Mouse (Mus musculus): ENCODE results near the gene Nhsl2.

Nhsl2 gene

DNA sequence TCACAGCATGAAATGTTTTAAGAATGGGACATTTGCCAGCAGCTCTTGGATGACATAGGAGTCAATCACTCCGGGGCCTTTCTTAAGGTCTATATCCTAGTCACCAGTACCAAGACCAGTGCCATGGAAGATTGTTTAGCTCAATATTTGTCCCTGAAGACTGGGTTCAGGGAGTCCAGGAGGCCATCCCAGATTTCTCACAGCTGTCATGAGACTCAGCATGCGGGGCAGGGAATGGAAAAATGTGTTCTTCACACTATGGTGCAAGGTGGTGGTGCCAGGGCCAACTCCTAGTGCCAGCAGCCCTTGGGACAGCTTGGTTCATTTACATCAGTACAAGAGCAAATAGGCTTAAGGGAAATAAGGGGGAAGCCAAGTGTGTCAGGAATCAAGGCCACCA is 131.4 kb downstream of the Nhsl2 start:
- DNase-seq (ENCODE audit: low spot score in 2 of 2) = no peak

DNA sequence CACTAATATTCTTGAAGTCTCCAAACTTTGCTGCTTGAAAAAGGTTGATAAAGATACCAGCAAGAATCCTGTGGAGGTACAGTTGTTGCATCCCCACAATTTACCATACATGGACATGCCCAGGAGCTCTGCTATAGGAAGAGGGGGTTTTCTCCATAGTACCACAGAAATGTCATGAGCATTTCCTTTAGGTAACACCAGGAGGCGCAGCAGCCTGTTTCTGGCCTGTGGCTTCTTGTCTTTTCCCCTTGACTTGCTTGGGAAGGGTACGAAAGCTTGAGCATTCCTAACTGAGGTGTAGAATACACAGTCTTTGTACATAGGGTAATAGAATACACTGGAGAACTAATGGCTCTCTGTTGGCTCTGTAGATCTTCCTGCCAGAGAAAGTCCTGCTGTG is 132.3 kb downstream of the Nhsl2 start:
- peak in 1 of 2 experiments; percentile 19 for DNase-seq (ENCODE audit: low spot score in 2 of 2)

DNA sequence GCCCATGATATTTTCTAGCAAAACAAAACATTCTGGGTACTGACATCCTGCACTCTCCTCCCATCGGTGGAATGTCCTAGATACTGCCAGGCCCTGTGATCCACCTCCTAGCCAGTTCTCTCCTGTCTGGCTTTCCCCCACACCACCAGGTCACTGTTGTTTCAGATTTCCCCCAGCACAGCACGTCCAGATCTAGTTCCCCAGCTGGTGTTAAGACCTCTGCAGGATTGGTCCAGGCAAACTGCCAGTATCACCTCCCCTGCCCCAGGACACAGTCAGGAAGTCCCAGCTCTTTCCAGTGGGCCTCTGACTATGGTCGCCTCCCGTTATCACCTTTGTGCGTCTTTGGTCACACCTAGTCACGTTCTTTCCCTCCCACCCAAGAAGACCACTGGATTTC is 134.5 kb downstream of the Nhsl2 start:
- no peak for DNase-seq (ENCODE audit: low spot score in 2 of 2)

DNA sequence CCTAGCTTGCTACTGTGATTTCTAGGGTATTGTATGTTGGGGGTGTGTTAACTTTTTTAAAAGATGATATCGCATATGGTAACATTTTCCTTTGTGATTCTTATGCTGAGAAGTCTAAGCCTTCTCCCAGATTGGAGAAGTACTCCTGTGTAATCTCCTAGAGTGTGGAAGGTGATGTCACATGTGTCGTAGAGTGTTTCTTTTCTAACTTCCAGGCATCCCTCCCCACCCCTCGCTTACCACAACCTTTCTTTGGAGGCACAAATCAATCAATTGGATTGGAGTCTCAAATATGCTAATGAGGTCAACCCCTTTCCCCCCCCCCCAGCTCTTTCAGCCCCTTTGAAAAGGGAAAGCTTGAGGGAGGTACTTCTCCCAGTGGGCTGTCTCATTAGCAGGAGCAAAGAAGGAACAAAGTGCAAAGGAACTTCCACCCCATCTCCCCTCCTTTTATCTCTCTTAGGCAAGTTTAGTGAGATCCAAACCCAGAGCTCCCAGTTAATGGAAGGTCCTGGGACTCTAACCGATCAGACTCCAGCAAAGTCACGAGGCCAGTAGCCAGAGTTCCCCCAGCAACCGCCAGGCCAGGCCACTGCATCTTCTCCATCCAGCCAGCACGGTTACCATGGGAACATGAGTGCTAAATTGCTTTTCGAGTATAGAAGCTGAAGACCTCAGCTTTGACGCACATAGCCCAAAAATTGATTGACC is 137.6 kb downstream of the Nhsl2 start:
- no peak for DNase-seq (ENCODE audit: low spot score in 2 of 2)

DNA sequence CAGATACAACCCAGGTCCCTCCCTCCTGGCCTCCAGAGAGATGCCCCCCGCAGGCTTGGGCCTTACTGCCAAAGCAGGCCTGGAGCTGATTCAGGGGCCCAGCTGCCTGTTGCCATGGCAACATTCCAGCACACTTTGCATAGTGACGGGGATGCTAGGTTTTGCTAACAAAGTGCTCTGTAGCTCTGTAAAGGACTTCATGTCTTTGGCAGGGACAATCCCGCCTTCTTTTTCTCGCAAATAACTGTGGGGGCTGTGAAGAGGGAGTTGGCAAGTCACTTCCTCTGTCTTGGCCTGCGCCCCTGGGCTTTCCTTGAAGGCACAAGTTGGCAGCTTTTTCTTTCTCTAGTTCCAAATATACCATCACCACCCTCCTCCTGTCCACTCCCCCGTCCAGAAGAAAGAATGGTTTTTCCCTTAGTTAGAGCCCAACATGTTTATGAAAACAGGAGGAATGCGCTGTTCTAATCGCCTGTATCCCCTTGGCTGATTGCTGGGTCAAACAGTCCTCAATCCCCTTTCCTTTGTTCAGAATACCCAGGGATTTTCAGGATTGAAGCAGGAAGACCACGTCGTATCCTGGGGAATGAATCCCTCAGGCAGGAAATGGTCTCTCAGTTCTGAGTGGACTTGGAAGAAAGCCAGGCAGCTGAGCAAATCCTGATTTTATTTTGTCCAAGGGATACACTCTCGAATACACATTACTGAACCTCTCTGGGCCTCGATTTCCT is 144.8 kb downstream of the Nhsl2 start:
- DNase-seq (ENCODE audit: low spot score in 2 of 2) = no peak

DNA sequence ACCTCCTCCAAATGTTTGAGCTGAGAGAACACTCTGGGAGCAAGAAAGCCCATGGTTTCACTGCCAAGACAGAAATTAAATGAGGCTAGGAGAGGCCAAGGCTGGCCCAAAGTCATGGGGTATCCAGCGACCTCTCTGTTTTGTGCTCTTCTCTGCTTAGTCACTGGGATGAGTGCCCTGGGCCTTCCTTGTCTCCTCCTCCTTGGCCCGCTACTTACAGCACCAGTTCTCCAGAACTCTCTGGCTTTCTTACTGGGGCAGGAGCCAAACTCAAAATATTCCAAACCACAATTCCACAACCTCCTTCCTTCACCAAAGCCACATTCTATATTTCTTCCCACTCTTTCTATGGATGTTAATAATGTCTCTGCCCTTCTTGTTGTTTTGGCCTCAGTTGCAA is 147.5 kb downstream of the Nhsl2 start:
- DNase-seq (ENCODE audit: low spot score in 2 of 2) = no peak

DNA sequence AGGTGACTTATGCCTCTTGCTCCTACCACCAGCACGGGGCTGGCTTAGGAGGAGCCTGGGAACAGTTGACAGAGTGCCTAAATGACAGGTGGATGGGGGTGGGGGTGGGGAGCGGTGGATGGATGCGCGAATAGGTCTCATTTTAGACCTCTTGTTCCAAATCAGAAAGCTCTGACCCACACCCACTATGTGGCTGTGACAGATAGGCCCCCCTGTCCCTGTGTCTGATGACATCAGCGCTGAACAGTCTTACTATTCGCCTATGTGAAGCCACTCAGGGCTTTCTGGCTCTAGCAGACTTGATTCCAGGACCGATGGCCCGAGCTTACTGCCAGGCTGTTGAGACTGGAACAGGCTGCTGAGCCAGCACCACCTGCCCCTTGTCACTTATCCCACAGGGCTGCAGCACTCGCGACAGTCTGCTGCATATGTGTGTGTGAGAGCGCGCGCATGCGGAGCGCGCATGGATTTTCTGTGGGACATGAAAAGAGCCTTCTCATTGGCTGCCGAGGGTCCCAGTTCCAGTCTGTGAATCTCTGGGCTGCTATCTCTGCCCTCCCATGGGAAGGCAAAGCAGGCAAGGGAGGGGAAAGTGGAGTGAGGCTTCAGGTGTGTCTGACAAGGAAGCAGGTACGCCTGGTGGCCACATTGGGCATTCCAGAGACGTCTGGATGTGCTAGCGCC is 154.6 kb downstream of the Nhsl2 start:
- DNase-seq (ENCODE audit: low spot score in 2 of 2) = no peak

DNA sequence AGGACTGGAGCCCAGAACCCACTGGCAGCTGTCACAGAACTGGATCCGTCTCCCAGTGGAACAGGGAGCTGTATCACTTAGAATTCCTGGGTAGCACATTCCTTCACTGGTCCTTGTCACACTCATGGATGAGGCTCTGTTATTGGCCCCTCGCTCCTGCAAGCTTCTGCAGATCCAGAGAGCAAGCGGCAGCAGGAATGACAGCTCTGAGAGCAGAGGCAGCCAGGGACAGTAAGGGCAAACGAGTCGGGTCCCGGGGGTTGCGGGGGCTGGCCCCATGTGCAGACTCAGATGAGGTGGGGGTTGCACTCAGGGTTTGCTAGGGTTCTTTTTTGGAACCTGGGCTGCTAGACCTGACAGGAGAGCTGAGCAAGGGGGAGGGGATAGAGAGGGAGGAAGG is 155.2 kb downstream of the Nhsl2 start:
- DNase-seq (ENCODE audit: low spot score in 2 of 2) = no peak

DNA sequence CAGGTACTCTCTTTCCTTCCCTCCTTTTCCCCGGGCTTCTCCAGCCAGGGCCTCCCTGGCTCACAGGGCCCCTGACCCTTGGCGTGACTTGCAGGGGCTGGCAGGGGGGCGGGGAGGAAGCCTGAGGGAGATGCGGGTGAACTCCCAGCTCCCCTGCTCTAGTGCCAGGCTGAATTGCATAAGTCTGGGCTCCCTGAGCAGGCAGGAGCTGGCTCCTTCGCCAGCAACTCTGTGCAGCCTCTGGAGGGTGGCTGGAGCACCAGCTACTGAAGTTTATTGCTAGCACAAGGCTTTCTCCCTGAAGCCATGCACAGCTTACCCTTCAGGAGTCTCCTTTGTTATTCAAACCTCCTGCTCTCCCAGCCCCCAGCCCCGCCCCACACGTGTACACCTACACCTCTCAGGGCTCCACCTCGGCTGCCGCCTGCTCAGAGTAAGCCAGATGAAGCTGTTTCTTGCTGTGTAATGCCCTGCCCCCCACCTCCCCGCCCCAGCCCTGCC is 156.0 kb downstream of the Nhsl2 start:
- no peak for DNase-seq (ENCODE audit: low spot score in 2 of 2)

DNA sequence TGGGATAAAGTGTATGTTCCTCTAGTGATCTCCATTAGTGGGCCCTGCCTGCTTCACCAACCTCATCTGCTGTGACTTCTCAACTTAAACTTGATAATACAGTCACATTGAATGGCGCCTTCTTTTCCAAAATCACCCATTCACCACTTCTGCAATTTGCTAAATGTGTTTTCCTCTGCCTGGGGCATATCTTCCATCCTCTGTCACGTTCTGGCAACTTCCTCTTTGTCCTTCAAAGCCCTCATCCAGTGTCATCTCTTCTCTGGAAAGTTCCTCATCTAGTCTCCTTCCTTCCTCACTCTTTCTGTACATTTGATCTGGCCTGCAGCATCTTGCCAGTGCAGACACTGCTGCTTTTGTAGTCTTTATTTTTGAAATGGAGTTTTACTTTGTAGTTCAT is 158.8 kb downstream of the Nhsl2 start:
- DNase-seq (ENCODE audit: low spot score in 2 of 2) = no peak

DNA sequence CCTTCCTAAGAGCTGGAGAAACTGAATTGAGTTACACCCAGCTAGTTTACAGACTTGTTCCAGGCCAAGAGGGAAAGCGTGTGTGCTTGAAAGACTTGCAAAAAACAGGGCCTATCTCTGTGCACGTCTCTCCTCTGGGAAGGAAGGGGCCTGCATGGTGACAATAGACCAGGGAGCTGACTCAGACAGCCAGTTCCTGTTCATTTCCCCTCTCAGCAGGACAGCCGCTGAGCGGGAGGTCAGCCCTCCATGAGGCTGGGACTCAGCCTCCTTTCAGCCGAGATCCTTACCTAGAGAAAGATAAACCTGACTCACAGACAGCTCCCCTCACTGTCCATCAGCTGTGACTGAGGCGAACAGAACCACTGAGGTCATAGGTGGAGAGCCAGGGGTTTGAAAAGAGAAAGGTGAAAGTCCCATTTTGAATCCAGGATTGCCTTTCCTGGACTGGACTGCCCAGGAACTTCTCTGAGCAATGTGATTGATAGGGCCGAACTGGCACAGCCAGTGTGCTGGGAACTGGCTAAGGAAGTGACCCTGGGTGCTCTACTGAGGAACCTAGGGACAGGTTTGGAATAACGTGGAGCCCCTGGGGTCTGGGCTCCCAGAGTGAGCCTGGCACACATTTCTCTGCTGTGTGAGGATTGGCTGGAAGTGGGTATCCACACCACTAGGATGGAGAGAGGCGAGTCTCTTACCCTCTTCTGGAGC is 168.2 kb downstream of the Nhsl2 start:
- no peak for DNase-seq (ENCODE audit: low spot score in 2 of 2)

DNA sequence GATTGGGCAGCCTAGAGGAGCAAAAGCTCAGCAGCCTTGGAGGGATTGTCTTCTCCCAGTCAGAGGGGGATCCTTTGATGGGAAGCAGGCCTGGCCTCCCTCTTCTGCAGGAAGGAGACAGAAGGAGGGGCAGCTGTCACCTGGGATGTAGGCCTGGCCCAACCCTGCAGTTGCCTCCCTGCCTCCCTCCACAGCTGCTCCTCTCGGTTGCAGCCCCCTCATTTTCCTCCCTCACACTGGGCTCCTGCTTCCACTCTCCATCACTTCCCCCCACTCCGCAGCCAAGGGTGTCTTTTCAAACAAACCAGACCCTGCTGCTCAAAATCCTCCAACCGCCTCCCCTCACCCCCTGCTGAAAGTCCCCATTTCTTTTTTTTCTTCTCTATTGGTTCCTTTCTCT is 169.7 kb downstream of the Nhsl2 start:
- no peak for DNase-seq (ENCODE audit: low spot score in 2 of 2)

DNA sequence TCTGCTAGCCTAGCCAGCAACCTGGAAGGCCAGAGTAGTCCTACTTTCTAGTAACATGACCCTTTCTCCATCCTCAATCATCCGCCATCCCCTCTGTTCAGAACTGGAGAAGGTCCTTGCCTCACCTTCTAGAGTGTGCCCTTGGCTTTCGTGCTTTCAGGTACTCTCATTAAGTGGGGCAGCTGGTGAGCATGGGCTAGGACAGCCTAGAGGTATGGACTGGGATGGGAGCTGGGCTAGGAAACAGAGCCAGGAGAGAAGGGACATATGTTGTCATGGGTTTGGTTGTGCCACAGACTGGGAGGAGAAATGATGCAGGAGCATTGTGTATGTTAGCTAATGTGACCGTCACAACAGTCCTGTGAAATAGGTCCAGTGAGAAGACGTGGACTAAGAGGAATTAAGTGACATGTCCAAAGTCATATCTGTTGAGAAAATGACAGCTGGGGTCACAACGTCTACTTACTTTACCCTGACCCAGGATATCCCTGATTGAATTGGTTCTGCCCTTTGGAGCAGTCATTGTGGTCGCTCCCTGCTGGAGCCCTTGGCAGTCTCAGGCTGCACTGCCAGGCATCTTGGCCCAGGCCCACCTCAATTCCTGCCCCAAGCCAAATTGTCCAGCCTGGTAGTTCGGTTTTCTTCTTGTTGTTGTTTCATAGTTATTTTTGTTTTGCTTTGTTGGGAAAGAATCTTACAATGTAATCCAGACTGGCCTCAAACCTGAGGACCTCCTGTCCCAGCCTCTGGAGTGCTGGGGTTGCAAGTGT is 170.5 kb downstream of the Nhsl2 start:
- no peak for DNase-seq (ENCODE audit: low spot score in 2 of 2)

DNA sequence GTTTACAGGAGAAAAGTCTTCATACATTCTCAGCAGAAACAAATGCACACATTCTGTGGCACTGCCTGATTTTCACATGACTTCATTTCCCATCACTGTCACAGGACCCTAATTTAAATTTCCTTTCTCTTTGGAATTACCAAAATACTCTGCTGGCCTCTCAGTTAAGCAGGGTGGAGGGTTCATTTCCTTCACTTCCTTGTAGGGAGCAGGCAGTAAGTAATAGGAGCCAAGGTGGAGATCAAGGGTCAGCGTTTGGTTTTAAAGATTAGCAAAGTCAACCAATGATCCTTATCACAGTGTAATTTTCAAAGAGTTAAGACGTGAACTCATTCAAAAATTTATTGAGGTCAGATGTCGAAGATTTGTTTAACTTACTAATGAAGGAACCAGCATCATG is 175.8 kb downstream of the Nhsl2 start:
- DNase-seq (ENCODE audit: low spot score in 2 of 2) = no peak

DNA sequence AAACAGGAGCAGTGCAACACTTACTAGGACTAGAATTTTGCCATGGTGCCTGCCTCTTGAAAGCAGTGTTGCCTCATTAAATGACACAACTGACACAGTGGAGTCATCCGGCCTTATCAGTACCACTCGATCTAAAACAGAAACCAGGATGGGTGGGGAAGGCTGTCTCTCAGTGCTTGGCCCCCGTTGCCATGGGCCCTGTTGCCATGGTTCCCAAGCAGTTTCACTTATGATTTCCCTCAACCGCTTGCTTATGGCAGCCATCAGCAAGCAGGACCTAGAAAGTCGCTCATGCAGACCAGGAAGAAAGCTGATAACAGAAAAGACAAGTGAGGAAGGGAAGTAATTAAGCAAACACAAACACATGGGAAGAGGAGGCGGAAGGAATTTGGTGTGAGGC is 182.7 kb downstream of the Nhsl2 start:
- DNase-seq (ENCODE audit: low spot score in 2 of 2) = peak in 1 of 2 experiments; percentile 61

DNA sequence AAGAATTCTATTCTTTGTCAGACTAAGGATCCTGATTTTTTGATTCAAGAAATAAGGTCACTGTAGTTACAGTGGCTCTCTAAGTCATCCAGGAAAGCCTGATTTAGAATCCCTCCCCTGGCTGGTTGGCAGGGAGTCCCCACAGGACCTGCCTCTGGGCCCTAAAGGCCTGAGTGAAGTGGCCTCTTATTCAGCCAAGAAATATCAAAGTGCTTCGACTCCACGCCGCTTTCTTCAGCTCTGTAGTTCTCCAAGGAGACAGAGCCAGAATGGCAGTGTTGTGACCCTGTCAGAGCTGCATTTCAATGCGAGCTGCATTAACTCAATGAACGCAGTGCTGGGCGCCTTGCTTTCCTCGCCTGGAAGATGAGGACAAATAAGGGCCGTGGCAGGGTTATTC is 183.2 kb downstream of the Nhsl2 start:
- DNase-seq (ENCODE audit: low spot score in 2 of 2) = no peak

DNA sequence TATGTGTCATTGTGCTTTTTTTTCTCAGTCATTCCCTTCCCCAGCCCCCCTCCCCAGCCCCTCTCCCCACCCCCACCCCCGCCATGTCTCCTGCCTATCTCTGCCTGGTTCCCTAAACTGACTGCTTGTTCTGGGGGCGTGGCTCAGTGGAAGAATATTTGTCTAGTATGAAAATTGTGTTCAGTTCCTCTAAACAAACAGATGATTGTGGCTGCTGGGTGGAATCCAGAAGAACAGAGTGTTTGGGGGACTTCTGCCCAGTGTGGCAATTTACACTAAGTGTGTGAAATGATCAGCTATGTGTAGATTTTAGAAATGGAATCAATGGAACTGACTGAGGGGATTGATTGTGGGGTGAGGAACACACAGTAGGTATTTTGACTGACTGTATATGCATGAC is 184.4 kb downstream of the Nhsl2 start:
- no peak for DNase-seq (ENCODE audit: low spot score in 2 of 2)

DNA sequence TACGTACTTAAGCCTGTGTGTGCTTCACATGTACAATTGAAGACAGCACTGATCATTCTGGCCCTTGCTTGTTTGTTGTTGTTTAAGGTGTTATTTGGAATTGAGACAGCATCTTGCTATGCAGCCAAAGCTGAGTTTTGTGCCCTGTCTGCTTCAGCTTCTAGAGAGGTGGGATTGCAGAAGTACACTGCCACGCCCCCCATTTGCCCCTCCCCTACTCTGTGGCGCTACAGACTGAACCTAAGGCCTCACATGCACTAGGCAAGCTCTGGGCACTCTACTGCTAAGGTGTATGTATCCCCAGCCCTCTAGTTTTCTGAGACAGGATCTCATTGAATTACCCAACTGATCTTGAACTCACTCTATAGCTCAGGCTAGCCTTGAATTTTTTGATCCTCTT is 186.5 kb downstream of the Nhsl2 start:
- peak in 1 of 2 experiments; percentile 15 for DNase-seq (ENCODE audit: low spot score in 2 of 2)

DNA sequence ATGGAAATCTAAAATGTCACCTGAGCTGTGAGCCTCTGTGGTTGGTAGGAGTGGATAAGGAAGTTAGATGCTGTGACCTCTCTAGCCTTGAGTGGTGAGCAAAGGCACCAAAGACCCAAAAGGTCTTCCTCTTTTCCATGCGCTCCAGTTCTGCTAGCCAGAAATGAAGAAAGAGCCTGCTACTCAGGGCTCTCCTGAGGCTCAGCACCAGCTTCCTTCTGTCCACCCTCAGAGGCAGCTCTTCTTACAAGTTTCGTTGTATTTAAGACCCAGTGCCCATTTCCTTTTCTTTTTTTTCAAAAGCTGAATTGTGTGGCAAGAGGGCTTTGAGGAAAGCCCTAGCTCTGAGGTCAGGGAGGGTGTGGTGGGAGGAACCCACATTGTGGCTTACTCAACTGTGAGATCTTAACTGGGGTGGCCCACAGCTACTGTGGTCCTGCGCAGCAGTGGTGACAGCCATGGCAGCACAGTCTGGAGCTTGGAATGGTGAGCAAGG is 187.7 kb downstream of the Nhsl2 start:
- DNase-seq (ENCODE audit: low spot score in 2 of 2) = peak in 1 of 2 experiments; percentile 19

DNA sequence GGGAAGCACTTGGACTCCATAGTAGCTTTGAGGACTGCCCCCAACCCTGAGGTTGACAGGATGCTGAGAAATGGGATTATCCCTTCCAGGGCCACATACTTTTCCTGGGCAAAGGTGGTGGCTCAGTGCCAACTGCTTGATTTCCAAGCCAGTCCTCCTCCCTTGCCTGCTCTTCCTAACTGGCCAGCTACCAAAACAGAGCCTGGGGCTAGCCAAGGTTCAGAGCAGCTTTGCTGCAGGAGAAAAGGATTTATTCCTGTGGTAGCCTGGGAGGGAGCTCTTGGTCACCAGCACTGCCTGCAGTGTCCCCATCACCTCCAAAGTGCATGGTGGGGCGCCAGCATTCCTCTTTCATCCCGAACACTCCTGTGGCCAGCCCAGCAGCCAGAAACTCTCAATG is 188.3 kb downstream of the Nhsl2 start:
- DNase-seq (ENCODE audit: low spot score in 2 of 2) = no peak

DNA sequence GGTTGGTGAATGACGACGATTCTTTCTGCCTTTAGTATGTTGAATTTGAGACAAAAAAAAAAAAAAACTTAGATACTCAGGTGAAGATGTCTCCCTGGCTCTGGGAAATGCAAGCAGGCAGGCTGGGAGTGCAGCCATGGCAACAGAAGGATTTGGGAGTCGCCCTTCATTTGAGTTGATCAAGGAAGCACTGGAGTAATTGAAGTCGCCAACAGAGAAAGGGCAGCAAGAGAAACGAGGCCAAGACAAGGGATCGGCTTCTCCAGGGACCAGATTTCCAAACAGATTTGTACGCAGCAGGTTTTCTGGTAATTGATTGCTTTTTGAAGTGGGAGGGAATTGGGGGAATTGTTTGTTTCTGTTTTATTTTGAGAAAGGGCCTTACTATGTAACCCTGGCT is 192.4 kb downstream of the Nhsl2 start:
- DNase-seq (ENCODE audit: low spot score in 2 of 2) = no peak

Measured in spleen, postnatal 10 days (tissue).